Mouse (Mus musculus) megakaryocyte, embryonic 14.5 days (primary cell): ENCODE results near the gene Hdac8.

Source experiments
- FLI1 ChIP-seq: IDR thresholded peaks from 2 replicates; pipeline ENCODE4 v1.6.1; 2012; ENCODE audit warnings: low read length, inconsistent platforms, mixed read lengths
- GATA1 ChIP-seq: IDR thresholded peaks from 3 replicates; pipeline ENCODE4 v1.6.1; 2012; ENCODE audit warnings: mixed read lengths, low read length, inconsistent platforms, borderline replicate concordance

DNA sequence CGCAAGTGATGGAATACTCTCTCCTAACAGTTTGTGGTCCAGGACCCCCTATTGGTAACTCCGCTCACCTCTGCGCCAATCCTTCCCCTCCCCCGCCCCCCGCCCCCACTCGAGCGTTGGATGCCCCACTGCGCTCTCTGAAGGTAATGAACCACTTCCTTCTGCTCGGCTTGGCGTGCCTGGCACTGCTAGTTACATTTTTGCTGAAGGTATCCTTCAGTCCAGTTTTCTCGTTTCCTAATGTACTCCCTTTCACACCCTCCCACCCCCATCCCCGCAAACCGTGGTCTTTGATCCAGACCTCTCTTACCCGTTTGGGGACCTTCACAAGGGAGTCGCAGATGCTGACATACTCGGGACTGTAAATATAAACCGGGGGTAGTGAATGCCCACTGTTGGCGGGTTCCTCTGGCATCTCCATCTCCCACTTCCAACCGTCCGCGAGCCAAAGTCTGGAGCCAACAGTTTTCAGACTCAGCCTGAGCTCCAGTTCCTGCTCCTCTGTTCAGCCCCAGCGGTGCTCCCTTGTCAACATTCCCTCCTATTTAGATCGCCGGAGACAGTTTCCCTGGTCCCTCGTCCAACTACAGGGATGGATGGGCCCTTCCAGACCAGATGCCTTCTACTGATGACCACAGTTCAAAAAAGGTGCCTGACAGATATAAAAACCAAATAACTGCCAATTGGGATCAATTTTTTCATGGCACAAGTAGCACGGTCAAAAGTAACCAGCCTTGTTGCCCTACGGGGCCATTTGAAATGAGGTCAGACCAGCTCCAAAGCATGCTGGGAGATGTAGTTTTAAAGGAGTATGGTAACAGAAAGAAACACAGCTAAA is at the start of gene Hdac8:
- TF ChIP-seq GATA1 (no peak), FLI1 (no peak)
